Mouse (Mus musculus) T-cell, adult 2 months (primary cell): ENCODE results near the gene Tmeff2.
"Not testable (repeated sequence)": the region's sequence is repeated elsewhere in the genome, so short reads cannot be mapped to it uniquely, and the experiment has no call there.

Experiments used
- DNase-seq: peaks from one replicate; pipeline ENCODE4 v3.0.0; 2022; ENCODE audit warnings: low spot score

Gene Tmeff2

DNA sequence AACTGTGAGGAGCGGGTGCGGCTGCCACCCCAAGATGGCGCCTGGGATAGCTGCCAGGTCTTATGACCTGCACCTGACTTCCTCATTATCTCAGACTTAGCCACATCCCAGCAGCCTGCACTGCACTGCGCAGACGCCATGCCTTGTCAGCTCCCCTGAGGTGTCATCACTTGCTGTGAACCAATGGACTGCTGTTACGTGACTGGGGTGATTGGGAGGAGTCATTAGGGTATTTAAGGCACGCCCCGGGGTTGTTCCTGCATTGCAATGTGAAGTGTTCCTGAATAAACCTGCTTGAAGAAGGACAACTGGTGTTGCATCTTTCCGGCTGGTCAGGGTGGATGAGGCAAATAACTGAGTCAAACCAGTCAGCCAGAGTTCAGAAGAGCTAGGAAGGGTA is at the start of gene Tmeff2:
Gene Tmeff2, plus strand, starts transcription at position 262 of the 400 bp plus-strand sequence.
- not testable (repeated sequence) for DNase-seq

DNA sequence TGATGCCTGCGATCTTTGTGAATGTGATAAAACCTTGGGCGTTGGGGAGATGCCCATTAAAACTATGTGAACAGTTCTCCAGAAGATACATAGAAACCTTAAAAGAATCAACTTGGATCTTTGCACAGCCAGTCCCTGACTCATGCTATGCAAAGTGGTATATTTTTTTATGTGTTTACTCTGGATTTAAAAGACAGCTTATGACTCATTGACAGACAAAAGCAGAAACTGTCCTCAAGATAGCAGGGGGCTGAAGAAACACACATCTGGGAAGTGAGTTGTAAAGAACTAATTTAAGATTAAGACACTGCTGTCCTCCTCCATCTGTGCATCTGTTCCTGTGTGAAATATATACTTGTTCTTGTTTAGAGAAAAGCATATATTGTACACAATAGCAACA is 38.9 kb upstream of the Tmeff2 start:
- no peak for DNase-seq

DNA sequence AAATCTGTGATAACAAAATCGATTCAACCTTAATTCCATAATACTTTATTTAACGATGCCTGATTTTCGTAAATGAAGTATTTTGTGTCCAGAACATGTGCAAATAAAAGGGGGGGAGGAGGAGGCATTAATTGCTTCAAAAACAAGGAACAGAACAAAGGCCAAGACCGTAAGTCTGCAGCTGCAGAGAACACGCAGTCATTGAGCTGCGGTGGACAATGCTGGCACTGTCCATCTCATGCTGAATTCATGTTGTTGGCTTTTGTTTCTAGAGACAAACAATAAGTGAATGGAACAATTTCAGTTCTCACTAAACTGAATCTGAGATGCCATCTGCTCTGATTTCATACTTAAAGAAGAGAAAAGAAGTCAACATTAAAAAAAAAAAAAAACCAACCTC is 2.8 kb upstream of the Tmeff2 start:
- no peak for DNase-seq

DNA sequence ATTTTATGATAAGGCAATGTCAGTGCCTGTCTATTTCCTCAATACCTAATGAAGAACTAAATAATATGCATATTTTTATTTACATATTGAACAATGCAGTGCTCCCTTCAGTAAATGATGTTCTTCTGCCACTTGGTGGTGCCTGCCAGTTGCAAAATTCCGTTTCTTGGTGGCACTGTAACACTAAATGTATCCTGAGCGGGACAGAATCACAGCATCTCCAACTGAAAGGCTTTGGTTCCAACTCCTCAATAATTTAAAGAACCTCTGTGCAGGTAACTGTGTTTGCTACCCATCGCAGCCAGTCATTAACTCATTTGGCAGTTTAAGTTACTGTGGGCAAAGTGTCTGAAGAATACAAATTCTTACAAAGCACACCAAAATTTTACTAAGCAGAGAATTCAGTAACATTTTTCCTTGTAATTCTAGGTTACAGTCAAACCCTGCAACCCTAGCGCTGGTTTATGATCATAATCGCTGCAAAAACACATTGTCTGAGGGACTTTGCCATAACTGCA is 24.4 kb downstream of the Tmeff2 start:
- DNase-seq = no peak

DNA sequence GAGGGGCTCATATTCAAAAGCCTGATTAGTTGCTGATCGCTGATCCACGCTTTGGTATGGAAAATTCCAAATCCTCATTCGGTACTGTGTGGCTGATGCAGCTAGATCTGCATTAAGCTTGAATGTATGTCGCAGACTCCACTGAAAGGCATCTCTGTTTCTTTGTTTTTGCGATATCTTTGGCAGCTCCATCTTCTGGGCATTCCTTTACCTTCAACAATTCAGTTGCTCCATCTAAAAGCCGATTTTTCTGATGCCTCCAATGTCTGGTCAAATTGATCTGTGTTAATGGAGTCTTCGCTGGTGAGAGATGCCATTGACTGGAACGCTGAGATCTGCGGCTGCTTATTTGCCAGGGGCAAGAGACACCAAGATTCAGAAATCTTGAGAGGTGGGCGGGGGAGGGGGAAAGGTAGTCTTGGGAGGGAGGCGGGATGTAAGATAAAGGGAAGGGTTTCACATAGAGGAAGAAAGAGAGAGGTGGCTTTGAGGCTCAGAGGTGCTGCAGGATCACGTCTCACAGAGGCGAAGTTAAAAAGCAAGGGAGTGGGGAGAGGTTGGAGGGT is 25.0 kb downstream of the Tmeff2 start:
- no peak for DNase-seq

DNA sequence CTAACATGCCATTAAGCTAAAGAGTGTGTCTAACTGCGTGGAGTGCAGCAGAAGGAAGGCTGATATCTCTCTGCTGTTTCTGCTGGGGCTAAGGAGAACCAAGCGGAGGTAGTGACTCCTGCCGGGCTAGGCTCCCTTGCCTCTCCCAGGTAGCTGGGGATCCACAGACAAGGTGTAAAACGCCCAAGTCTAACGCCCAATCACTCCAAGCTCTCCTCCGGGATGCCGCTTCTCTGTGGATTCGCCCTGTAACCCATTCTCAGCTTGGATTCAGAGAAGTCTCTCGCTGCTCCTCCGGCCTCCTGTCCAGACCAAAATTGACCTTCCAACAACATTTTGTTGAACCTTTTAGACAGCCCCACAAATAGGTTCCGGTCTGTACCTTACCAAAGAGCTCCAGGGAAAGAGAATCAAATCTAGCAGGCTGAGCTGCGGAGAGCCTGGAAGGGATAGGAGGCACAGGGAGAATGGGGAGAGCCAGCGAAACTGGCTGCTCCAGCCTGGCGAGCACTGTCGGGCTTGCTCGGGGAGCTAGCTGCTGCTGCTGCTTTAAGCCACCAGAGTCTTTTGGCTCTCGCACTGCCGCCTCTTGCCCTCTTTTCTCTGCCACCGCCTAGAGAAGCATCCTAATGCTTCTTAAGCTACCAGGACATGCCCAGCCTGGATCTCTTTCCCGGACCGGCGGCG is 26.1 kb downstream of the Tmeff2 start:
- DNase-seq = no peak

DNA sequence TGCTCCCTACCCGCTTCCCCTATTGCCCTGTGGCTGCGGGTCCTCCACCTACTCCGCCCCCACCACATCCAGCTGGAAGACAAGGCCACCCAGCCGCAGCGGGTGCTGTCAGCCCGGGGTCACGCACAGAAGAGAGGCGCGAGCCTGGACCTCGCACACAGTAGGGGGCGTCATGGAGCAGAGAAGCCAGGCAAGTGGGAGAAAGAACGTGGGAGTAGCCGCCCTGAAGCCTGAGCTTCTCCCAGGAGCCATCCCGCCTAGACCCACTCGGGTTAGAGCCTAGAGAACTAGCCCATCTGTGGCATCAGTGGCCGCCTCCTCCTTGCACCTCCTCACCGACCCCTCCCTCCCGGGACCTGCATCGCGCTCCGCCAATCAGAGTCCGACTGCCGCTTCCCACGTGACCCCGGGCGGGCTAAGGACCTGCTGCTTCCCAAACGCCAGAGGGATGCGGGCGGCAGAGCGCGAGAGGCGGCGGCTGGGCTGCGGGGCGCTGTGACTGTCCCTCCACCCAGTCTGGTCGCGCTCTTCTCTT is 26.7 kb downstream of the Tmeff2 start:
- peak; percentile 14 for DNase-seq

DNA sequence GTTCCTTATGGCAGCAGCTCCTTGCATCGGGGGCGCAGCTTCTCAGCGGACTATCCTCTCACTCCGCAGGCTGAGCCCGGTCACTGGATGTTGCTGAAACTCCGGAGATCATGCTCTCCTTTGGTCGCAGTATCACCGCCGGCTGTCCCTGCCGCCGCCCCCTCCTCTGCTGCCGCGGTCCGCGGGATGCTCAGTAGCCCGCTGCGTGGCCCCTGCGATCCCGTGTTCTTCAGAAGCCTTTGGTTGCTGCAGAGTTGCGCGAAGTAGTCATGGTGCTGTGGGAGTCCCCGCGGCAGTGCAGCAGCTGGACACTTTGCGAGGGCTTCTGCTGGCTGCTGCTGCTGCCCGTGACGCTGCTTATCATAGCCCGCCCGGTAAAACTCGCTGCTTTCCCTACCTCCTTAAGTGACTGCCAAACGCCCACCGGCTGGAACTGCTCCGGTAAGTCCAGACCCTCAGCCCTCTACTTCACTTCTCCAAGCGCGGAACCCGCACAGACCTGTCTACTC is 27.3 kb downstream of the Tmeff2 start:
- no peak for DNase-seq

DNA sequence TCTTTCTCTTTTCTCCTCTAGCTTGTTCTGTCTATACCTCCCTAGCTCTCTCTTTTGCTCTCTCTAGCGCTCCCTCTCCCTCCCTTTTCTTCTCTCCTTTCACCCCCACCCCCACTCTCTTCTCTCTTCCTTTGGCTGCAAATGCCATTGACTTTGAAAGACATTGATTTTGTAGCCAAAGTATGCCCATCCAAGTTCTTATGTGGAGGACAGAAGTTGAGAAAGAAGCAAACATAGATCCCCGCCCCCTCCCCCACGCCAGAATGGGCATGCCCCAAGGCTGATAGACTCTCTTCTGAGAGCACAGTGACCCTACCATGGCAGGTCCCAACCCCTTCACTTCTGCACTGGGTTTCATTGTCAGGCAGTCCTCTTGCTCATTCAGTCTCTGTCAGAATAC is 28.3 kb downstream of the Tmeff2 start:
- no peak for DNase-seq

DNA sequence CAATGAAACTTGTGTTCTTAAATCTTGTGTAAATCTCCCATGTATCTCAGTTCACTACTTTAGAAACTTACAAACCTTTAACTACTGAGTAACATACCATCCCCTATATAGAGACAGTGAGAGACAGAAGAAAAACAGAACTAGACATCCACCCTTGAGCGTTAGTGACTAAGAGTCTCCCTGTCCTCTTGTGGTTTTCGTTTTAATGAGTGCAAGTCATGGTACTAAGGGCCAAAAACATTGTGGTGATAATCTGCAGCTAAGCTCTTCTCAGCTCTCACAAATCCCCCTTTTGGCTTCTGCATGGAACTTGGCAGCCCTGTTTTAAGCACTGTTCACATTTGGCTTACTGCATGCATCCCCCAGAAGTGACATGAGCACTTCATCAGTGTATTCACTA is 34.6 kb downstream of the Tmeff2 start:
- no peak for DNase-seq

DNA sequence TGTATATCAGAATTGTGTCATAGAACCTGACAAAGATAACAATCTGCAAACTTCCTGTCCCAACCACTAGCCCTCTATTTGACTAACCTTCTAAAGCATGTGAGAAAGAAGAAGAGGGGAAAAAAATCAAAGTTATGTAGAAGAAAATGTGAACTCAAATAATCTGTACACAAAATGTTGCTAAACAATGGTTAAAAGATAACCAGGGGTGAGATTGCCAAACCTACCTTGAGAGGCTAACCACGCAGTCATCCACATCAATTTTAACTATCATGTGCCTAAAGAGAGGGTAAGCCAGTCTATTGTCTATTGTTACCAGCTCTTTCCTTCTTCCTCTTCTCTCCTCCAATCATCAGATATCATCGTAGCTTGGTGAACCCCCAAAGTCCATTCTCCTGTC is 35.0 kb downstream of the Tmeff2 start:
- DNase-seq = no peak

DNA sequence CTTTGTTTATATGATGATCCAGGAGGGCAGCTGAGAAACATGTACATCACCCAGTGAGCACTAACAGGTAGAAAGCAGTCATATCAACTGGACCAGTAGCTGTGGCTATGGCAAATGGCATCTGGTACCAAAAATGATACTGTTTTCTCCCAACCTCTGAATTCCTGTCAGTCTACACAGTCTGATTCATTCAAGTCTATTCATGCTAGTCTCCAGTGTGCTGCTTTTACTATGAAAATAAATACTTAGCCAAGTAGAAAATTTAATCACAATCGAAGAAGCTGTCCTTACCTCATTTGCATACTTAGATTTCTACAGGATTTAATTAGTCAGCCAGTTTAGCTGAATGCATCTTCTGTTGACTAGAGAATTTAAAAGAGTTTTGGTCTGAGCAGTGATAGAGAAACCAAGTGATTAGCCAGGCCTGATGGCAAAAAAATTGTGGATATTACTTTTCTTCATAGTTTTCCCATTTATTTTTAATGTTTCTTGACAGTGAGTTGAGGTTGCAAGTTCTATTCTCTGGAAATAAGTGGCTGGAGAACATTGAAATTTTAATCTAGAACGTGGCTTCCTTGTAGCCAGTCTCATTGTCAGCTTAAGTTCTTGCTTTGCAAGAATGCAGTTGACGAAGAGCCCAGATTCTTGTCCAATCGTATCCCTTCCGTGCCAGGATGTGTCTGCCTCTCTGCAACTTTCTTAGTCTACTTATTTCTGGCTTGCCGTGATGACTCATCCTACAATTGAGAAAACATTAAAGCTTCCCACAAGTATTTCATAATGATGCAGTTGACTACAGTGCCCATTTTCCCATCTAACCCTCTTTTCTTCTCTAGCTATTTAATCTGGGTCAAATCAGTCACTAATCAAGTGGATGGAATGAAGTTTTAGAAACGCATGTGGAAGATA is 39.9 kb downstream of the Tmeff2 start:
- DNase-seq = no peak

DNA sequence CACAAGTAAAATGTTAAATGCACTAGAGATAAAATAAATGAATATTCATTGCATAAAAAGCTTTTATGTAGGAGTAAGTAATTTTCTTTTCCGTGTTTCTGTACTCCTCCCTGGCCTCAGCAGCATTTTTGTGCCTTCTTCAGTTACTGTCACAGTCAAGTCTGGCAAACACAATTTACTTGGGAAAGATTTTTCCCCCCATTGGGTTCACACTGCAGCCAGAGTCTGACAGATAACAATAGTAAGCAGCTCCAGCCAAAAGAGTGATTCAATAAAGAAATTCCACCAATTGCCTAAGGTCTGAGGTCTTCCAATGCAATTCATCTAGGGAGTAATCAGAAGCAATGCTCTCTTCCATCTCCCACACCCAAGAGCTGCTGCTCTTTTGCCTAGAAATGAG is 48.1 kb downstream of the Tmeff2 start:
- DNase-seq = no peak

DNA sequence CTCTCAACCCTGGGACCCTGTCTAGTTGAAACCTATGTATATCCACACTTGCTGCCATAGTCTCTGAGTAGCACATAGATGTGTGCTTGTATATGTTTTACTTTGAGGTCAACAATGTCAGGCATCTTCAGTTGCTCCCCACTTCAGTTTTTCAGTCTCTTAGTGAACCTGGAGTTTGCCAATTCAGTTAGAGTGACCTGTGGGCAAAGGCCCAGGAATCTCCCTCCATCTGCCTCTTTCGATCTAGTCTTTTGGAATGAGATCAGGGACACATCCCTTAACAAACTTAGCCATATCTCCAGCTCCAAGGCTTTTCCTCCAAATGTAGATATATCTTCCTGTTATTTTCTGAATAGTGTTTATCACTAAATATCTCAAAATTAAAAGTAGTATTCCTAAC is 58.4 kb downstream of the Tmeff2 start:
- no peak for DNase-seq

DNA sequence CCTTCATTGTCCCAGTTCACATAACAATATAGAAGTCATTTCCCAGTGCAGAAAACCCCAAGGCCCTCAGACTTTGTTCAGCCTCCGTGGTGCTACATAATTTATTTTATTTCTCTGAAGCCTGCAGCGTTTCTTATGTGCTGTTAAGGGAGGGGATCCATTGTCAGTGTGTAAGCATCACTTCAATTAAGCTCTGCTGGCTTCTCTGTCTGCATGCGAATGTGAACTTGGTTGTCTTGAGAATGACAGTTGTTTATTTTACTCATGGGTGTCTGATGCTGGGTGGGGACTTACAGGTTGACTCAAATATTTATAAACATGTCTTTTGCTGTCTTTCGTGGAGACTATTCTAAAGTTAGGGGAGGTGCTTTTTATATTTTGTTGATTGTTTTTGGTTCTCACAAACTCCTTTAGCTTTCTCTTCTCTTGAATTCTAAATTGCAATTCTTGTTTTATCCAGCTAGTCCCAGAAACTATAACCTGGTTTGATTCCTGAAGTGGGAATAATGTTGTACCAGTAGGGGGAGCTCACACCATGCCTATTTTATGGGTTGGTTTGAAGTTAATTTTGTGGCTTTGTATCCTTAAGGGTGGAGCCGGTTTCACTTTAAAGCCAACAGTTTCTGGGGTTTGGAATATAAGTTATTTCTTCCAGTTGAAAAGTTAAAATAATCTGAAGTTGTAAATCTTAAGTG is 61.7 kb downstream of the Tmeff2 start:
- DNase-seq = peak; percentile 23

DNA sequence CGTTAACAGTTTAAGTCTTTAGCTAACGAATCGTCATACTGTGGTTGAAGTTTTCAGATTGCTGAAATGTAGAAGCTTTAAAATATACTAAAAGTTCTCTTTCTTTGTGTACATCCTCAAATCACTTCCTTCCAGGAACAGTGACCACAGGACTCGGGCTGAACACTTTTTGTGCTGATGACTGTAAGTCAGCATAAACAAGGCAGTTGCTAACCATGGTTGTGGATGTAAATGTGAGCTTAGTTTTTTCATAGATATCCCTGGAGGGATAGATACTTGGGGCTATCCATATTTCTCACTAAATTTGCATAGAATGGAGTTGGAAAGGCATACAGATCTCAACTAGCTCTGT is 62.2 kb downstream of the Tmeff2 start:
- no peak for DNase-seq

DNA sequence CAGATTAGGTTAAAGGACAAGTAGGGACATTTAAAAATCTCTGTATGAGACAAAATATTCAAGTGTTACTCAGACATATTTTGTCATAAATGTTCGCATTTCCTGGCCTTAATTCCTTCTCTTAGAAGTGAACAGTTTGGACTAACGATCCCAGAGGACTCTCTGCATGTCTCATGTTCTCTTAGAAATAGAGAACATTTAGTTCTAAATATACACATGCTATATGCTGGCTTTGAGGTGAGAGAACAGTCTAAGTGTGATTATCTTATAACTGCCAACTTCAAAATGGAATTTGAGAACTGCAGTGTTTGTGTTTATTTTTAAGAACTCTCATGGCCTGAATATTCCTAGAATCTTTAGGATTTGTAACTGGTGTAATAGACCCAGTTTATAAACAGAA is 69.2 kb downstream of the Tmeff2 start:
- DNase-seq = no peak

DNA sequence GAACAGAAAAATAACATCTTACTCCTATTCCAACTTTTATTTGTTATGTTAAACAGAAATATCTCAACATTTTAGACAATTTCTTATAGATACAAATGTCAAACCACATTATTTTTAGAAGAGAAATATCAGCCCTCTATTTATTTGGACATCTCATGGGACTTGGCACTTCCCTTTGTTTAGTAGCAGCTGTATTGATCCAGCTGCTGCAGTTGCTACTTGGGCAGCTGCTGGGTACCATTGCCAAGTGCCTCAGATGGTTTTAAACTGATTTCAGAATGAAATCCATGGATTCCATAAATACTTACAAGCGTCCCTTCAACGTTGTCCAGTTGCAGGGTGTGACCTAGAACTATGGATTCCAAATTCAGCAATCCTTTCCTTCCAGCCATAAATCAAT is 70.4 kb downstream of the Tmeff2 start:
- DNase-seq = no peak

DNA sequence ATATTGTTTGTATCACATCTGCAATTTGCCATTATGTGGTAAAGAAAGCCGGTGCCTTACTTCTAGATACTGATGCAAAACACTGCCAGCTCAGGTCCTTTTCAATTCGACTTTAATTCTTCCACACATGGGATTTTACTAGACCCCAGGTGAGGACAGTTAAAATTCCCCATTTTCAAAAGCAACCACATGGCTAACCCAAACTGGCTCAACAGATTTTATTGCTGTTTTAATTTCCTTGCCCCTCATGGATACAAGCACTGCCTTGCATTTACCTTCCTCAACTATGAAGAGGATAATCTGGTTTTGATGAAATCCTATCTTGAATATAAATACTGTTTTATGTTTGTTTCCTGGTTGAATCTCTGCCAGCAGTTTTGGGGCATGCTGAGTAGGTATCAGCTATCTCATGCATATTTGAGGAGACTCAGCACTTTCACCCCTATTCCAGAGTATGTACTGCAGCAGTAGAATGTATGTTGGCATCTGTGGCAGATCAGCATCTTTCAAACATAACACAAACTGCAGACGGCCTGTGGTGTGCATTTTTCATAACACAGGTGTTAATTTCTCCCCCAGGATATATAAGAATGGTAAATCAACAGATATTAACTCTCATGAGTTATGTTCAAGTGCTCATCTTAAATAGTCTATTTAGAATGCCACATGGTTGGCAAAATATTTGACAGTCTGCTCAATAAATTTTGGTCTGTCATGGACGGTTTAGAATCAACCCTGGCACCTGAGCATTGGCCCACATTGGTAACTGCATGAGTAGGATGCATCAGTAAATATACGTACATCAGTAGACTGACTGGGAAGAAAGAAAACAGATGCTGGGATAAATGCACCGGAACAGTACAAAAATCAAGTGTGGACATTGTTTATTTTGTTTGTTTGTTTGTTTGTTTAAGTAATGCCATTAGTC is 72.3 kb downstream of the Tmeff2 start:
- DNase-seq = no peak

DNA sequence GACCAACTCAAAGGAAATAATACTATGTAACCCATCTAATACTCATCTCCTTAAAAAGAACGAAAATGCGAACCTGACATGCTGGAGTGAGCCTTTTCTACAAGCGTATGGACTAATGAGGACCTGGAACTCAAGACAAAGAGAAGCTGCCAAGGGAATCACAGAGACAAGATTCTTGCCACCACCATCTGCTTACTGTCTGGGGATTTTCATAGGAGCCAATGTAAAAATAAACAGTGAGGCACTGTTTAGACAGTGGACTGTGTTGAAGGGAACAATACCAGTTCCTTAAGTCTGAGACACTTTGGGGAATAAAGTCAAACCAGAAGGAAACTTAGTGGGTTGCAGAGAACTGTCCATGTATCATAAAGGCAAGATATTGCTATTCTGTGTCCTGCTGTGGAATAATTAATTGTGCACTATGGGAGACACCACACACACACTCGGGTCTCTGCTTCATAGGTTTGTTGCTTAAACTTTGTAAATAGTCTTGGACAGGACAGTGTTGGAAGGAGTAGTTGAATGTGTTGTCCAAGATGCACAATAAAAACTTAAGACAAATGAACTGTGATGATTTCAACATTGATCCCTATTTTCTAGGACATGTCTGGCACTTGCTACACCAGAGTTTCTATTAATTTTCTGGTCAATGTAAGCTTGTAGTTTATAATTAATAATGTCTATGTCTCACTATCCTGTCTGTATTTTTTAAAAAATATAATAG is 79.1 kb downstream of the Tmeff2 start:
- no peak for DNase-seq
